Mouse (Mus musculus): ENCODE measurements at regions not wholly inside any gene's neighbourhood (a gene's known extent, or its start where the extent isn't known, plus 50 kb on each side); places are given as distances from the start of the nearest gene placed in this dataset.

GRCm38 (mm10) chr5:75761459-75762310 is 187.0 kb downstream of the Kit start:
- DNase-seq: no peak

DNA sequence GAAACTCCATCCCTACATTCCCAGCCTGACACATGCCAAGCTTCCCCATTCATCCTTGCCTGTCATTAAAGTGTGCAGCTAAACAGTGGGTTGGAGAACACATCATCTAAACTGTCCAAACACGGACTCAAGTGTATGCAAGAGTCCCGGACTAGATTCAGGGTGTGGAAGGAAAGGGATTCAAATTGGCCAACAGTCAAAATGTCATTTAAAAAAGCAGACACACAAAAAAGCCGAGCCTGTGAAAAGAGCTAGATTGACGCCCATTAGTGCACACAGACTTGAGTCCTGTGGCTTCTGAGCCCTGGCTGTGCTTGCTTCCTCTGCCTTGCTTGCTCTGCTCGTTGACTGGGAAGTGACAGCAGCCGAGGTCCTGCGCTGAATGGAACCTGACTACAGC is 181.5 kb downstream of the Kit start:
- DNase-seq: no peak

DNA sequence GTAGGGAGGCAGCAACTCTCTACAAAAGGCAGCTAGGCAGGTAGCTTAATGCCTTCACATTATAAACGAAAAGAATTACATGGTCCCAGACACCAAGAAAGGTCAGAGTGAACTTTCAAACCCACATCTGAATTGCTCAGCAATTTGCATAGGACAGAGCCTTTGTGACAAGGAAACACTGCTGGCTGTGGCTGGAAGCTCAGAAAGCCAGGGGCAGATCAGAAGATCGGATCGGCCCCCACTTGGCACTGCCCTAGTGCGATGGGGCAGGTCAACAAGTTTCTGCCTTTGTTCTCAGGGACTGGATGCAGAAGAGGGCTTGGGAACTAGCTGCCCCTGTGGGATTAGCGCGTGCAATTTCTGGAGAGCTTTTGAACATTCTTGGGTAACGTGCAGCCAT is 179.6 kb downstream of the Kit start:
- no peak for DNase-seq

- DNase-seq: no peak
Measured at GRCm38 (mm10) chr5:75745311-75745710, 170.6 kb downstream of the Kit start.

DNA sequence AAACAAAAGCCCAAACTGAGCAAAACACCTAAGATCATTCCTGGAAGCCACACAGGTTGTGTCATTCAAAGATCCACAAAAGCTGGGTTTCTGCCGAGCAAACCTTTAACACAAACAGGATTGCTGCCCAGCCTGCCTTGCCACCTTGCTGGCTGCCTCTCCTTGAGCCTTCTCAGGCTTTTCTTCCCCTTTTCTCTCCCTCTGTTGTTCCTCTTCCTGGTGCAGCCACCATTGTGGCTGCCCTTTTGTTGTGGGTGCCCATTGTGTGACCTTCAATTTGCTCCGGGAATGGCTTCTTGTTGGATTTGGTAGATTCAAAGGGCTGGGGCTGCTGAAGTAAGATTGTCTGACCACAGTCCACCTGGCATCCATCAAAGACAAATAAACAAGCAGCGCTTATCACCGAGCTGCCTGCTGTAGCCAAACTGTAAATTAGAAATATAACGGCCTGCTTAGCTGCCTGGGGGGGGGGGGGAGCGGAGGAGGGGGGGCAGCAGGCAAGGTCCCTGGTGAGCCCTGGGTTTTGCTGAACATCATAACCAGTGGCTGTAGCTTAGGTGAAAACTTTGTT is 169.8 kb downstream of the Kit start:
- DNase-seq: no peak

DNA sequence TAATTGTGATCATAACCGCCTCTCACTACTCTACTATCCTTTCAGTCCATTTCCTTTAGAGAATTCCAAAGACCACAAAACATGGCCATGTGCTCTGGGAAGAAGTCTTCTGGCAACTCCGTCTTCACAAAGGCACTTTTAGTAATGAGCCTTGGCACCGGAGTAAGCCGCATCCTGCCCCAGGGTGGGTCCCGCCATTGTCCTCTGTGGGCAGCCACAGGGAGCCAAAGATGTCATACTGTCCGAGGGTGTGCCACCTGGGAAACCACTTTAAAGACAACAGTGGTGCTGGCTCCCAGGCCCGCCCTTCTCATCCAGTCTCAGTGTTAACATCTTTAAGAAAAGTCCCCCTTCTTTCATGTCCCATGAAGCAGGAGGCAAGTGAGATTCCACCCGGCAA is 164.6 kb downstream of the Kit start:
- DNase-seq: no peak

- no peak for DNase-seq
Measured at GRCm38 (mm10) chr5:75738445-75738844, 163.7 kb downstream of the Kit start.

DNA sequence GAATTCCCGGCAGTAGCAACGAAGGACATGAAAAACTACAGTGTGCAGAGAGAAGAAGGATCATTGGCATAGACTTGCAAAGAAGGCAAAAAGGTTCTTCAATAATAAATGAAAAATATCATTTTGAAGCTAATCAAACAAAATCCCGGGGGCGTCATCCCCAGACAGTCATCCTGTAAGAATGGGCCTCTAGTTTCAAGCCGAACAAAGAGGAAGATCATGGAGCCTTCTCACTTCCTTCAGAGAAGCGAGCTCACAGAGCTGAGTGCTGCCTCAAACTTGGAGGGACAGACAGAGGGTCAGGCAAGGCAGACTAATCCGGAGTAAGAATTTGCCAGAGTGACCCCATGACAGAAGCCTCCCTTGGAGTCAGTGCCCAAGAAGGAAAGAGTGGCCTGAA is 163.0 kb downstream of the Kit start:
- no peak for DNase-seq

DNA sequence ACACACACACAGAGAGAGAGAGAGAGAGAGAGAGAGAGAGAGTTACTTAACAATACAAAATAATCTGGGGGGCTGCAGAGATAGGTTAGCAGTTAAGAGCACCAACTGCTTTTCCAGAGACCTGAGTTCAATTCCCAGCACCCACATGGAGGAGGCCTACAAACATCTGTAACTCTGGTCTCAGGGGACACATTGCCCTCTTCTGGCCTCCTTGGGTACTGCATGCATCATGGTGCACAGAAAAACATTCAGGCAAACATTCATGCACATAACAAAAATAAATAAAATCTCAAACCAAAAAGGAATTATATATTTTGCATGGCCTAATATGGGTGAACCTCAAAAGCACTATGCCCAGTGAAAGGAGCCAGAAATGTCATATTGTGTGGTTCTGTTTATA is 161.6 kb downstream of the Kit start:
- no peak for DNase-seq

GRCm38 (mm10) chr5:75734508-75734907 is 159.8 kb downstream of the Kit start:
- peak; percentile 50 for DNase-seq

GRCm38 (mm10) chr5:75734043-75734442 is 159.3 kb downstream of the Kit start:
- no peak for DNase-seq

GRCm38 (mm10) chr5:75731236-75731635 is 156.5 kb downstream of the Kit start:
- DNase-seq: no peak

GRCm38 (mm10) chr5:75730698-75731097 is 156.0 kb downstream of the Kit start:
- DNase-seq: no peak

- DNase-seq: no peak
Measured at GRCm38 (mm10) chr5:75721291-75721690, 146.6 kb downstream of the Kit start.

DNA sequence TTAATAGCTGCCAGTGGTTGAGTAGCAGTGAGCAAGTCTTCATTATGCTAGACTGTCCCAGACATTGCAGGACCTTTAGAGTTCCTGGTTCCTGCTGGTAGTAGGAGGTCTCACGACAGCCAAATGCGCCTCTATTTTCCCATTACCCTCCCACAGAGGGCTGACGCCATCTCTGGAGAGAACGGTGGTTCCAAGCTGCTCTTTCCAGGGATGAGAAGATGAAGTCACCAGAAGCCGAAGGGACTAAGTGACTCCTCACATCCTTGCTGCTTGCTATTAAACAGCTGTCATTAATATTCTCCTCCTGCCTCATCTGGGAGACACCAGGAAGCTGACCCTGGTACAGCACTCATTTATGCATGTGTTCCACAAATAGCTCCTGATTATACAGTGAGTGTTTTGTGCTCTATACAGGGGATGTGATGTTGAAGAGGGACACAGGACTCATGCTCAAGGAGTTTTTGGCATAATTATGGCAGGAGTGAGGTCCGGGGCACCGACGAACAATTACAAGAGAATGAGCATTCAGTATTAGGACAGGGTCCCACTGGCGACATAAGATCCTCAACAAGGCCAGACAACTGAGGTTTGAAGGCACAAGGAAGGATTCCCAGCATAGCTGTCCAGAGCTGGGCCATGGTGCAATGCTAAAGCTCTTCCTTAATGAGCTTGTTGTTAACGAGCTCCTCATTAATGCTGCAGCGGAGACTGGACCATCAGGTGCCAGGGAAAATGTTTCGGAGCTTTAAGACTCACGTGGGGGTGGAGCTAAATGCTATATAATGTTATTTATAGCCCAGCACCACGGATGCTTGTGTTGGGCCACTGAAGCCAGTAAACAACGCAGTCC is 145.6 kb downstream of the Kit start:
- peak; percentile 43 for DNase-seq

DNA sequence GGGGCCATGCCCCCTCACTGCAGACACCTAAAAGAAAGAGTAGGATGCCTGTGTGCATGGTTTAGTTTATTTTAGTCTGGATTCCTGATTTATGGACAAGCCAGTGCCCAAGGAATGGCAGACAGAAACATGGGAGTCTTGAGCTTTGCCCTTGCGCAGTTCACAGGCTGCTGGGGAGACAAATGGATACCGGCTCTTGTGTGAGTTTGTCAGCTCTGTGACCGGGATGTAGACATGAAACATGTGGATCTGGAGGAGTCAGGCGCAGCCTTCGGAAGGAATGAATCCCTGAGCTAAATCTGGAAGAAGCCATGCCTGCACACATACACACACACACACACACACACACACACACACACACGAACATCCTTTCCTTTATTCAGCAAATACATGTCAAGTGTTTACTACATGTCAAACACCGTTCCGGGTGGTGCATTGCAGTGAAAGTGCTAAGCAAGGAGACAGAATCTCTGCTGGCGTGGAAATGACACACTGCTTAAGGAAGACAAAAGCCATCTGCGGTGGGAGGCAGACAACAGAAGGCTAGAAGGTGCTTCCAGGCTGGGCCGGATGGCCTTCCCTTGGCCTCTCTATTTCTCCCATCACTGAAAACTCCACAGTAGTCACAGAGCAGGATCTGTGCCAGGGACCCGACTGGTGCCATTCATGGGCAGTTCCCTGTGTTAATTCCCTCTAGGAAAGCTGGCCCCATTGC is 144.0 kb downstream of the Kit start:
- no peak for DNase-seq

Measured in heart, postnatal 4 days (tissue).